Mouse (Mus musculus): ENCODE measurements around the gene Pde6h.

Gene Pde6h

DNA sequence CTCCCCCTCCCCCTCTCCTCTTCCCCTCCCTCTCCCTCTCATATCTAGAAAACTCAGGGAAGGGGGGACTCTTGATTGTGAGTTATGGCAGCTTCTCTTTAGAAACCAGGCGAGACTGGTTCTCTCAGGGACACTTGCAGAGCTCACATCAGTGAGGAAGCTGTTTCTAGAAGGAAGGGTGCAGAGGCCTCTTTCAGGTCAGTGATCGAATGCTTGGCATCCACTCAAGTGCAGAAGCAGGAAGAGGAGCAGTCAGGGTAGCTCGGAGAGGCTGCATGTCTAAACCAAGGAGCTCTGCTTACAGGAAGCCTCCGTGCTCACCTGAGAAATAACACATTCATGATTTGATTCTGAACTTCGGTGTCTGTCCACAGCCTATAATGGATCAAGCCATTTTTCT, 87.6 kb downstream of the Pde6h start:
- DNase-seq (ENCODE audit: extremely low spot score, low read depth, low spot score): no peak

DNA sequence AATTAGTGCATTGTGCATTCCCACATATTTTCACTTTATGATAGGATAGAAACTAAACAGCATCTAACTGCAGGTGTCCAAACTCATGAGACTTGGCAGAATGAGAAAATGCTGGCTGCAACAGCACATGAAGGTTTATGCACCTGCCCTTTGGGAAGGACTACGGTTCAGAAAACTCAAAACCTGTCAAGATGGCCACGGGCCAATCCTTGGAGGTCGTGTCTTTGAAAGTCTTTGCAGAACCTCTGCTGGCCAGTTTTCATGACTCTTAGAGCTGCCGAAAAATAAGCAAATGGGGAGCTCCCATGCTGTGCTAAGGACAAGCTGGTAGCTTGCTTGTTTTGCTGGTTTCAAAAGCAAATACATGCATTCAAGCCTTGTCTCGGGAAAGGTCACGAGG, 90.7 kb downstream of the Pde6h start:
- no peak for DNase-seq (ENCODE audit: extremely low spot score, low read depth, low spot score)

DNA sequence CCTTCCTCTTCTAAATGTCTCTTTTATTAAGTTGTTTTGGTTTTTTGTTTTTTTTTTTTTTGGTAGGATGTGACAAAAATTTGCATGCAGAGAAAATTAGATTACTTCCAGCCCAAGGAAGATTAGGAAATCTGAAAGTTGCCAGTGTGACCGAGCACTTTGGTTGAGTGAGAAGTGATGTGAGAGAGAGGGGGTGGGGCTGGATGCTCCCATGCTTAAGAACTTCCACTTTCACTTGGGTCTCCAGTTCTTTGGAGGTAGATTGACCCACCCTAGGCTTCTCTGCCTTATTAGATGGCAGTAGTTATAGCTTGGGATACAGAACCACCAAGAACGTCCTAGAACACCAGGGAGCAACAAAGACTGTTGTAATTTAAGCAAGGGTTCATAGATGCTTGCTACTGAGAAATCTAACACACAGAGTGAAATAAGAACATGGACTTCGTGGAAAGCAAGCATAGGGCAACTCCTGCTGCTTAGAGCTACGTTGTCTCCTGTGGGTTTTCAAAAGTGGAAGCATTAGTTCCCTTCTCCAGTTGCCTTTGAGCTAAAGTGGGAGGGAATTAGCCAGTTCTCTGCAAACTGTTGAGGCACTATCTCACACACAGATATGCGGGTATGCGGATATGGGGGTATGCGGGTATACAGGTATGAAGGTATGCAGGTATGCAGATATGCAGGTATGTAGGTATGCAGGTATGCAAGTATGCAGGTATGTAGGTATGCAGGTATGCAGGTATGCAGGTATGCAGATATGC, 93.8 kb downstream of the Pde6h start:
- DNase-seq (ENCODE audit: extremely low spot score, low read depth, low spot score): no peak
